Mouse (Mus musculus) left cerebral cortex, adult 8-10 months (tissue): Measurements from ENCODE around the gene Cfap65. TPM values are rescaled to one million over a fixed set of nuclear protein-coding genes. Genes with fewer than 3 reads are reported as not detected.
A peak's percentile ranks its signal among the peaks of the same experiment; 100 is the strongest.

Experiments used
- DNase-seq, 2 experiments: peaks; one replicate each; pipeline ENCODE4 v3.0.0; 2022; ENCODE audit warnings: low spot score in 2 of 2
- total RNA-seq, 4 experiments: library from RNA; stranded (reverse); gene quantifications; 2 replicates each; pipeline ENCODE4 v1.2.4; 2022

Gene Cfap65
- 1 to 10 TPM; 2.6 to 4.8 (median 3.8) TPM for total RNA-seq

- DNase-seq = peak; percentile 44 to 72
Measured at GRCm38 (mm10) chr1:74935402-74935801, at the start of gene Cfap65. Gene Cfap65, minus strand, starts transcription at chr1:74935599.

GRCm38 (mm10) chr1:74977001-74977400 lies 41.6 kb upstream of the Cfap65 start:
- no peak for DNase-seq

DNA sequence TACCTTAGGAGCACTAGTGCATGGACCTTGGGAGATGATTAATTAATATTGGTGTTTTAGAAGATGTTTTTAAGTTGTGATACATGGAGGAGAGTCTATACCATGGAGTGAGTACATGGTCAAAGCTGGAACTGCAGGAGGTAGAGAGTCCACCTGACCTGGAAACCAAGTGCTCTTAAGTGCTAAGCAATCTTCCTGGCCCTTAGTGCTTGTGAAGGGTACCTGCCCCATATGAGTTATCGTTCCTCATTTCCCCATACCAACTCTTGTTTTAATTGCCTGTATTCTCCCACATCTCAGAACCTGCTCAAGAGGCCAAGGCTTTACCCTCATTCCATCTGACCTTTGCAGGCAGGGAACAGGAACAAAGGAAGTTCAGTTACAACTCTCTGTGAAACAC lies 40.5 kb upstream of the Cfap65 start:
- DNase-seq = no peak

DNA sequence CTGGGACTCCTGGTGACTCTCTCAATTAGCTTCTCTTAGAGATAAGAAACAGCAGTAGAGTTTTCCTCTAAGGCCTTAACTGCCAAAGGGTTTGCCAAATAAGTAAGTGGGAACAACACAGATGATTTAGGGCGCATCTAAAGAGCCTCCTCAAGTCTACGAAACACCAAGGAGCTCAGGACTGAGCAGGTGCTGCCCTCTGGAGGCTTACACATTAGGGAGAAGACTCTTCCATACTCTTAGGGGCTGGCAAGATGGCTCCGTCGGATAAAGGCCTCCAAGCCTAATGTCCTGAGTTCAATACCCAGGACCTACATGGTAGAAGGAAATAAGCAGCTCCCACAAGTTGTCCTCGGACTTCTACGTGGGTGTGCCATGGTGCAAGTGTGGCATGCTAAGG lies 38.2 kb upstream of the Cfap65 start:
- DNase-seq = no peak

DNA sequence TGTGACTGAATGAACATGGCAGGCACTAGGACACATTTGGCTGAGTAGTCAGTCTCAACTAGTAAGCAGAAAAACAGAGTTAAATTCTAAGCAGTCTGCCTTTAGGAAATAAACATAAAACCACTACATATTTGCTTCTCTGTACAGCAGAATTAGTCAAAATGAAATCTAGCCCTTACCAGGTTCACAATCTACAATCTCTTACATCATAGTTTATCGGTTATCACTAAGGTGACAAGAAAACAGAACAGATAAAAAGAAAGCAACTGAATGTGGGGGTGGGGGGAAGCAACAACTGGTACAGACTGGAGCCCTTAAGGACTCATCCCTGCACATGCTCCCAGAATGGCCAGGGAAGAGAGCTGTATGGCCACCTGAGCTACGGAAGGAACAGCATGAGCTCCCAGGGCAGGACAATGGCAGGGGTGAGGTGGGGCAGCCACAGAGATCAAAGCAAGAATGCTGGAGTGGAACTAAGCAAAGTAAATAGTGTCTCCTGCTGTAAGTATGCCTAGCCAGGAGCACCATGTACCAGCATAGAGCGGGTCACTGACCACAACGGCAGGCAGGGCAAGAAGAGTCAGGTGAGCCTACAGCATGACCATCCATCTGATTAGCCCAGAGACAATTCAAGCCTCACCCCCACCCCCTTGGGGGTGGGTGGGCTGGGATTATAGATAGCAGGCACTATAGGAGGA lies 36.1 kb upstream of the Cfap65 start:
- DNase-seq = no peak

GRCm38 (mm10) chr1:74967962-74968580 lies 32.7 kb upstream of the Cfap65 start:
- no peak for DNase-seq

- DNase-seq = peak in 1 of 2 experiments; percentile 27
Measured at GRCm38 (mm10) chr1:74964494-74965215, 29.3 kb upstream of the Cfap65 start.

DNA sequence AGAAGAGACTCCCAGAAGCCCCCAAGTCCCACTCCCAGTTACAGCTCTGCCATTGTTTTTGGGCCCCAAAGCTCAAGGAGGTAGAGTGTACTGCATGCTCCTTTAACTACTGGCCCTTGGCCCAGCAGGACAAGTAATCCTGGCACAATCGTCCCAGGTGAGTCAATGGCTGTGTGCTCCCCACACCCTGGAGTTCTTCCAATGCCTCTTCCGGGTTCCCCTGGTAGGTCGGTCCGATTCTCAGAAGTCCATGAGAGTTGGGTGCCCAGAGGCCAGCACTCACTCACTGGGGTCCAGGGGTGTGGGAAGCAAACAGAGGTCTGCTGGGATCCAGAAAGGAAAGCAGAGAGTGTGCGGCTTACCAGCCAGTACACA lies 27.4 kb upstream of the Cfap65 start:
- no peak for DNase-seq

- no peak for DNase-seq
Measured at GRCm38 (mm10) chr1:74962126-74962852, 26.9 kb upstream of the Cfap65 start.

GRCm38 (mm10) chr1:74961722-74962121 lies 26.3 kb upstream of the Cfap65 start:
- no peak for DNase-seq

- no peak for DNase-seq
Measured at GRCm38 (mm10) chr1:74960059-74960458, 24.7 kb upstream of the Cfap65 start.

DNA sequence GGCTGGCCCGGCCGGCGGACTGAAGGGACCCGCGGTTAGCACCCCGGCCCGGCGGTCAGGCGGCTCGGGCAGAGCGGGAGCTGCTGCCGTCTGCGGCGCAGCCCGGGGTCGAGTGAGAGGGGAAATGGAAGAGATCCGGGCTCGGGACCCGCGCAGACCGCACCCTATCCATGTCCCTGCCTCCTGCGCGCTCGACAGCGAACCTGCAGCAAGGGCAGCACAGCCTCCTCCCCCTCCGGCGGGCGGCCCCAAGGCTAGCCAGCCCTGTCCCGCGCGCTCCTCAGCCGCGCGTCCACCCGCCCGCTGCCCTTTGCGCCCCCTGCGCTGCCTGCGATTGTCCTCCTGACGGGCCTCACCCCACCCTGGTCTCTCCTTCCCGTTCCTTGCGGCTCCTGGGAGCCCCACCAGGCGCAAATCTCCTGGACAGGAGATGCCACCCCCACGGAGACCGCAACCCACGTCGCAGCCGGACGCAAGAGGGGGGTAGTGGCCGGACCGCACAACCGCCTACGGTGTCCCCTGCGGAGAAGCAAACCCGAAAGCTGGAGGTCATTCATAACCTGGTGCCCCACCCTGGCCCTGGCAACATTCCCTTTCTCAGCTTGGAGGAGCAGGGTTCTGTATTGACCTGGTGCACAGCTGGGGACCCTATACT lies 16.3 kb upstream of the Cfap65 start, which contains the start of gene Ihh:
Gene Ihh, minus strand, starts transcription at position 117 of the 655 bp plus-strand sequence.
- no peak for DNase-seq

- no peak for DNase-seq
Measured at GRCm38 (mm10) chr1:74950576-74951490, 15.4 kb upstream of the Cfap65 start.

DNA sequence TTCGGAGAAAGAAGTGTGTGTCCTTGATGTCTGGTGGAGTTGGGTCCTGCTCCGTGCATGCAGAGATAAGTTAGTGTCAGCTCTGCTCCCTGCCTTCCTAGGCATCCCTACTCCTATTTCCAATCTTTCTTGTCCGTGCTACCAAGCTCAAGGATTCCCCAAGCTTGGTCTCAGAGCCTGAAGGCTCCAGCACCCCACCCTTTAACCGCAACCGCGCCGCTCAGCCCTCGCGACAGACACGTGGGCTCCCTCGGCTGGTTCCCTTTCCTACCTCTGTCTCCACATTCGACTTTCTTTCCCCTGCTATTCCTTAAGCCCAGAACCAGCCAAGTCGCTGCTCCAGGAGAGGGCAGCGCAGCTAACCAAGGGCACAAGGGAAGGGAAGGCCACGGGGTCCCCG lies 14.7 kb upstream of the Cfap65 start:
- DNase-seq = no peak

- no peak for DNase-seq
Measured at GRCm38 (mm10) chr1:74949666-74950050, 14.3 kb upstream of the Cfap65 start.

- peak in 1 of 2 experiments; percentile 39 for DNase-seq
Measured at GRCm38 (mm10) chr1:74948784-74949665, 13.6 kb upstream of the Cfap65 start.

DNA sequence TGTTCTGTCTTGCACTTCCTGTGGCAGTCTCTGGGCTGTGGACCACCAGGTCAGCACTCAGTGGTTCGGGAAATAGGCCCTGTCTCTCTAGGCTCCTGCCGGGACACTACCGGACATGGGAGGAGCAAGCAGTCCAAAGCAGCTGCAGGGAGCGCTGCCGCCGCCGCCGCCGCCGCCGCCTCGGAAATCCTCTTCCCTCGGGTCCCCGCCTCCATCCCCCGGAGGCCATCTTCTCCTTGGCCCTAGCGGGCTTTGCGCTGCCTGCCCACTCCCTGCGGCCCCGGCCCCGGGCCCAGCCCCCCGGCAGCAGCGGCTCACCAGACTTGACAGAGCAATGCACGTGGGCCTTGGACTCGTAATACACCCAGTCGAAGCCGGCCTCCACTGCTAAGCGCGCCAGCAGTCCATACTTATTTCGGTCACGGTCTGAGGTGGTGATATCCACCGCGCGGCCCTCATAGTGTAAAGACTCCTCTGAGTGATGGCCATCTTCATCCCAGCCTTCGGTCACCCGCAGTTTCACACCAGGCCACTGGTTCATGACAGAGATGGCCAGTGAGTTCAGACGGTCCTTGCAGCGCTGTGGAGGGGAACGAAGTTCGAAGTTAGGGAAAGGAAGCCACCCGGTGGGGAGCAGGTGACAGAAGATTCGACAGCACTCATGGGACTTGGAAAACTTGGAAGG lies 12.7 kb upstream of the Cfap65 start:
- no peak for DNase-seq

DNA sequence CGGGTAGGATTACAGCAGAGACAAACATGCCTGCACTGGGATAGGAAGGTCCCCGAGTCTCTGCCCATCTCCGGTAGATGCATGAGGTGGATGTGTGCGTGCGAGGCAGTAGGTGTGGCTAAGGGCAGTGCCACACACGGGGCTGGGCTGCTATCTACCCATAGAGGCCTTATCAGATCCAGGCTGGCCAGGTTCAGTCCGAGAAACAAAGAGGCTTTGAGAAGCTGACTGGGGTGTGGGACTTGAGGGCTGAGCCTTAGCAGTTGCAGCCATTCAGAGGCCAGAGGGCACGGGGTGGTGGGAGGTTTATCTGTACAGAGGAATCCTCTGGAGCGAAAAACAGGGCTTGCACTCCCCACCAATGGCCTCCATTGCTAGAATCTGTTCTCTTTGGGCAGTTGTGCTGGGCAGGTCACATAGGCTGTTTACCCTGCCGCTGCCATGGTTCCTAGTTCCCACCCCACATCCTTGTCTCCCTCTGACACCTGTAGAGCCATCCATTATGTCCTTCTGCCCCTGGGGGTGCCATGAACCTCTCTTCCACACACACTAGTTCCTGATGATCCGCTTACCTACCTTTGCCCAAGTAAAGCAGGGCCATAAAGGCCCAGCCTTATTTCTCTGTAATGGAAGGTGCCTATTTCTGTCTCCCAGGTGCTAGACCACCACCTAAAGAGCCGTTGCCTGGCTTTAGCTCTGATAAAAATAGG lies 6.4 kb upstream of the Cfap65 start:
- DNase-seq = no peak
